Mouse (Mus musculus) cerebellum, adult 9-10 months (tissue): ENCODE data around the gene Tfdp1.
A peak's percentile ranks its signal among the peaks of the same experiment; 100 is the strongest.
"Not testable (repeated sequence)": the region's sequence is repeated elsewhere in the genome, so short reads cannot be mapped to it uniquely, and the experiment has no call there.

Experiments used
- DNase-seq: peaks from one replicate; pipeline ENCODE4 v3.0.0; 2022

Gene Tfdp1

GRCm38 (mm10) chr8:13338255-13338860, at the start of gene Tfdp1:
TSS of gene Tfdp1 (plus strand) at chr8:13338751.
- peak; percentile 83 for DNase-seq

- DNase-seq: peak; percentile 82
Measured at GRCm38 (mm10) chr8:13292364-13292763, 46.2 kb upstream of the Tfdp1 start.

GRCm38 (mm10) chr8:13293677-13294470, 44.7 kb upstream of the Tfdp1 start:
- no peak for DNase-seq

GRCm38 (mm10) chr8:13299571-13299970, 39.0 kb upstream of the Tfdp1 start:
- no peak for DNase-seq

GRCm38 (mm10) chr8:13301036-13301435, 37.5 kb upstream of the Tfdp1 start:
- DNase-seq: no peak

- DNase-seq: no peak
Measured at GRCm38 (mm10) chr8:13305459-13305858, 33.1 kb upstream of the Tfdp1 start.

GRCm38 (mm10) chr8:13305884-13306283, 32.7 kb upstream of the Tfdp1 start:
- no peak for DNase-seq

- no peak for DNase-seq
Measured at GRCm38 (mm10) chr8:13306309-13306909, 32.1 kb upstream of the Tfdp1 start.

- DNase-seq: no peak
Measured at GRCm38 (mm10) chr8:13306916-13307315, 31.6 kb upstream of the Tfdp1 start.

GRCm38 (mm10) chr8:13314922-13315321, 23.6 kb upstream of the Tfdp1 start:
- DNase-seq: no peak

- no peak for DNase-seq
Measured at GRCm38 (mm10) chr8:13316671-13317070, 21.9 kb upstream of the Tfdp1 start.

GRCm38 (mm10) chr8:13326598-13326997, 12.0 kb upstream of the Tfdp1 start:
- DNase-seq: no peak

- DNase-seq: no peak
Measured at GRCm38 (mm10) chr8:13334671-13335070, 3.9 kb upstream of the Tfdp1 start.

GRCm38 (mm10) chr8:13337245-13337644, 1.3 kb upstream of the Tfdp1 start:
- not testable (repeated sequence) for DNase-seq

GRCm38 (mm10) chr8:13337678-13338077, 873 bp upstream of the Tfdp1 start:
- peak; percentile 21 for DNase-seq

GRCm38 (mm10) chr8:13338901-13339645, 522 bp downstream of the Tfdp1 start:
- peak; percentile 41 for DNase-seq

GRCm38 (mm10) chr8:13339646-13339990, 1.1 kb downstream of the Tfdp1 start:
- DNase-seq: peak; percentile 28

GRCm38 (mm10) chr8:13340650-13341049, 2.1 kb downstream of the Tfdp1 start:
- no peak for DNase-seq

- DNase-seq: no peak
Measured at GRCm38 (mm10) chr8:13342340-13342739, 3.8 kb downstream of the Tfdp1 start.

GRCm38 (mm10) chr8:13343134-13343533, 4.6 kb downstream of the Tfdp1 start:
- no peak for DNase-seq

- DNase-seq: no peak
Measured at GRCm38 (mm10) chr8:13350052-13350451, 11.5 kb downstream of the Tfdp1 start.

- no peak for DNase-seq
Measured at GRCm38 (mm10) chr8:13351593-13351992, 13.0 kb downstream of the Tfdp1 start.

- no peak for DNase-seq
Measured at GRCm38 (mm10) chr8:13352601-13353000, 14.1 kb downstream of the Tfdp1 start.
